Mouse (Mus musculus) megakaryocyte-erythroid progenitor cell, adult 5-6 weeks (primary cell): Measurements from ENCODE around the gene Ccdc138. TPM values are rescaled to one million over a fixed set of nuclear protein-coding genes. Genes with fewer than 3 reads are reported as not detected.
A peak's percentile ranks its signal among the peaks of the same experiment; 100 is the strongest.
"Not testable (repeated sequence)": the region's sequence is repeated elsewhere in the genome, so short reads cannot be mapped to it uniquely, and the experiment has no call there.

ENCODE experiments used
- ATAC-seq: replicated peaks from 2 replicates; pipeline ENCODE4 v1.8.0; 2016; ENCODE audit warnings: mild to moderate bottlenecking, inconsistent platforms; ENCODE audit not compliant: severe bottlenecking, poor library complexity, low FRiP score, low TSS enrichment
- total RNA-seq, 2 experiments: library from RNA; stranded (forward) in 1 of 2; stranded (reverse) in 1 of 2; fragments of 200-1000, 215-1000 nt in 1 of 2; fragments of >200 nt in 1 of 2; fragmentation: Nextera tagmentation in 1 of 2; gene quantifications; 2 replicates each; pipeline ENCODE4 v1.2.3; 2014 to 2017

Gene Ccdc138
- total RNA-seq (2014; fragmentation: Nextera tagmentation) (3.8 and 4.3 TPM in 2 replicates), total RNA-seq (2017) (0.80 and 1.9 TPM in 2 replicates)

DNA sequence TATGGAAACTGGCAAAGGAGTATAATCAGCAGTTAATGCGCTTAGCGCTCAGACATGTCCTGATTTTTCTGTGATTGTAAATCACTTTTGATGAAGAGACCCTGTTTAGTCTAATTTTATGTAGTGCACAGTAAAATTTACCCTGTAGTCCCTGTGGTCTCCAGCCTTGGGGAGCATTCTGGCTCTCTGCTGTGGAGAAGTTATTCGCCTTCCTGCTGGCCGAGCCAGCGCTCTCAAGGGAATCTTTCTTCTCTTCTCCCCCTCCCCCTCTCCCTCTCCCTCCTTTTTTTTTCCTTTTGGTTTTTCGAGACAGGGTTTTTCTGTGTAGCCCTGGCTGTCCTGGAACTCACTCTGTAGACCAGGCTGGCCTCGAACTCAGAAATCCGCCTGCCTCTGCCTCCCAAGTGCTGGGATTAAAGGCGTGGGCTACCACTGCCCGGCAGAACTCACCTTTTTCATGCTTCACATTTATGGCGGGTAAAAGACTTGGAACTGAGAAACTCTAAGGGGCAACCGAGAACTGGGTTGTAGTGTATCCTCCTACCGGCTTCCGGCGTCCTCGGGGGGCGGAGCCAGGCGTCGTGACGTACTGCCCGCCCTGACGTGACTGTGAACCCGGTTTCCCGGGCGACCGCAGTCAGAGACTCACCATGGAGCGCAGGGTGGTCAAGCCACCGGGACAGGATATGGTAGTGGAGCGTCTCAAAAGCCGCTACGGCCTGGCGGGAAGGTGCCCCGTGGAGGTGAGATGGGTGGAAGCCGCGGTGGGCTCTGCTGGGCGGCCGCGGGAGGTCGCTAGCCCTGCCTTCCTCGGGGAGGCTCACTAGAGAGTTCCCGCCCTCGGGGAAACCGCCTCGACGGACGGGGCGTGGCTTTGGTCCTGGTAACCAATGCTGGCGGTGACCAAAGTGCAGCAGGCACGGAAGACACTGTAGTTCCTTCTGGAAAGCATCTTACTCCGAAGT is at the start of gene Ccdc138:
Gene Ccdc138, plus strand, starts transcription at position 629 of the 965 bp plus-strand sequence.
- ATAC-seq: peak; percentile 98

DNA sequence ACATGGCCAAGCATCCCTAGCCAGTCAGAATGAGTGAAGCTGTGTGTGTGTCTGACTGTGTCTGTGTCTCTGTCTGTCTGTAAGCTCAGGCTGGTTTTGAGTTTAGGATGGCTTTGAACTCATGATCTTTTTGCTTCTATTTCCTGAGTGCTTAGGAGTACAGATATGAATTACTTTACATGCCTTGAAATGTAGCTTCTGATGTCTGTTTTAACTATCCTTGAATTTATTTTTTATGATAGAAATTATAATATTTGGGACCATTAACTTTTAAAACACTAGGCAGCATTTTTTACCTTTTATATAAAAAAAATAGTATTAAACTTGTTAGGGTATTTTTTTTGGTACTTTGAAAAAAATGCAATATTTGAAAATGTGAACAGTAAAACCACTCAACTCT is 46.2 kb upstream of the Ccdc138 start:
- no peak for ATAC-seq

DNA sequence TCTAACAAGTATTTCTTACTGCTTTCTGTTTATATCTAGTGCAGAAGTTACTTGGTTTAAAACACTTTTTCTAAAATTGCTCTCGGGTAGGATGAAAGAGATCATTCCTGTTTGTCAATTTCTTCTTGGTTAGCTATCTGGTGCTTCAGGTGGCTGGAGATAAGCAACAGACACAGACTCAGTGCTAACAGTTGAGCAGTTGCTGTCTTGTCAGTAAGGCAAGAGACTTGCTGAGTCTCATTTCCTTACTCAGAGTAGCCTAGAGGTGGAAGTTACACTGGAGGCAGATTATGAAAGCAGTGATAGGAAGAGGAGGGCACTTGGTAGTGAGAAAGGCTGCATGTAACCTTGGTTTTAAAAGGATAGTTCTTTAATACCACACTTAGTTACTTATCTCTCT is 45.6 kb upstream of the Ccdc138 start:
- peak; percentile 97 for ATAC-seq

DNA sequence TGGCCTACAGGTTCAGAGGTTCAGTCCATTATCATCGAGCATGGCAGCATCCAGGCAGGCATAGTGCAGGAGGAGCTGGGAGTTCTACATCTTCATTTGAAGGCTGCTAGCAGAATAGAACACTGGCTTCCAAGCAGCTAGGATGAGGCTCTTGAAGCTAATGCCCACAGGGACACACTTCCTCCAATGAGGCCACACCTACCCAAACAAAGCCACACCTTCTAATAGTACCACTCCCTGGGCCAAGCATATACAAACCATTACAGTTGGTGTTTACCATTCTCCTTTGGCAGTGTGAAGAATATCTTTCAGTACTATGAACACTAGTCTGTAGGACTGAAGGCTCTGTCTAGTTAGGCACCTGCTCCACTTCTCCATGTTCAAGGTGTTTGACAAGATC is 37.9 kb upstream of the Ccdc138 start:
- ATAC-seq: no peak

DNA sequence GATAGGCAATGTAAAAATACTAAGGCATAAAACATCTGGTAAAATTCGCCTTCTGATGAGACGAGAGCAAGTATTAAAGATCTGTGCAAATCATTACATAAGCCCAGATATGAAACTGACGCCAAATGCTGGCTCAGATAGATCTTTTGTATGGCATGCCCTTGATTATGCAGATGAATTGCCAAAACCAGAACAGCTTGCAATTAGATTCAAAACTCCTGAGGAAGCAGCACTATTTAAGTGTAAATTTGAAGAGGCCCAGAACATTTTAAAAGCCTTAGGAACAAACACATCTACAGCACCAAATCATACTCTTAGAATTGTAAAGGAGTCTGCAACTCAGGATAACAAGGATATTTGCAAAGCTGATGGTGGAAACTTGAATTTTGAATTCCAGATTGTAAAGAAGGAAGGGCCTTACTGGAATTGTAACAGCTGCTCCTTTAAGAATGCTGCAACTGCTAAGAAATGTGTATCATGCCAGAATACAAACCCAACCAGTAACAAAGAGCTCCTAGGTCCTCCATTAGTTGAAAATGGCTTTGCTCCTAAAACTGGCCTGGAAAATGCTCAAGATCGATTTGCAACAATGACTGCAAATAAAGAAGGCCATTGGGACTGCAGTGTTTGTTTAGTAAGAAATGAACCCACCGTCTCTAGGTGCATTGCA is 20.5 kb upstream of the Ccdc138 start:
- no peak for ATAC-seq

DNA sequence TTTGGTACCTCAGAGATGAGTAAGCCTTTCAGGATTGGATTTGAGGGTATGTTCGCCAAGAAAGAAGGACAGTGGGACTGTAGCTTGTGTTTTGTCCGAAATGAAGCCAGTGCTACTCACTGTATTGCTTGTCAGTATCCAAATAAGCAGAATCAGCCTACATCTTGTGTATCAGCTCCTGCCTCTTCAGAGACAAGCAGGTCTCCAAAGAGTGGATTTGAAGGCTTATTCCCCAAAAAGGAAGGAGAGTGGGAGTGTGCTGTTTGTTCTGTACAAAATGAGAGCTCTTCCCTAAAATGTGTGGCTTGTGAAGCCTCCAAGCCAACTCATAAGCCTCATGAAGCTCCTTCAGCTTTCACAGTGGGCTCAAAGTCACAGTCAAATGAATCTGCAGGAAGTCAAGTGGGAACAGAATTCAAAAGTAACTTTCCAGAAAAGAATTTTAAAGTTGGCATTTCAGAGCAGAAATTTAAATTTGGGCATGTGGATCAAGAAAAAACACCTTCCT is 19.6 kb upstream of the Ccdc138 start:
- ATAC-seq: no peak

DNA sequence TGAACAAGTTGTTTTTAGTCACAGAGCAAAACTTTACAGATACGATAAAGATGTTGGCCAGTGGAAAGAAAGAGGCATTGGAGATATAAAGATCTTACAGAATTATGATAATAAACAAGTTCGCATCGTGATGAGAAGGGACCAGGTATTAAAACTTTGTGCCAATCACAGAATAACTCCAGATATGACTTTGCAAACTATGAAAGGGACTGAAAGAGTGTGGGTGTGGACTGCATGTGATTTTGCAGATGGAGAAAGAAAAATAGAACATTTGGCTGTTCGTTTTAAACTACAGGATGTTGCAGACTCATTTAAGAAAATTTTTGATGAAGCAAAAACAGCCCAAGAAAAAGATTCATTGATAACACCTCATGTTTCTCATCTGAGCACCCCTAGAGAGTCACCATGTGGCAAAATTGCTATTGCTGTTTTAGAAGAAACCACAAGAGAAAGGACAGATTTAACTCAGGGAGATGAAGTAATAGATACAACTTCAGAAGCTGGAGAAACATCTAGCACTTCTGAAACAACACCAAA is 17.7 kb upstream of the Ccdc138 start:
- ATAC-seq: no peak

DNA sequence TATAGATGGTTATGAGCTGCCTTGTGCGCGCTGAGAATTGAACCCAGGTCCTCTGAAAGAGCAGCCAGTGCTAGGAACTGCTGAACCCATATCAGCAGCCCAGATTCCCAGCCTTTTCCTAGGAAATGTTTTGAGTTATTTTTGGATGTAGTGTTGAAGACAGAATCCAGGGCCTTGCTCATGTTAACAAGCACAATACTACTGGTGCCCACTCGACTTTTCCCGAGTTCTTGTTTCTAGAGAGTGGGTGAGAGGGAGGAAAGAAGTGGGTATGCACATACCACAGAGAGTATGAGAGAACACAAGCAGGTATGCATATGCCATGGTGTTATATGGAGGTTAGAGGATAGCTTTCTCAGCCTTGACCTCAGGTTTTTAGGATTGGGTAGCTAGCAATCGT is 6.7 kb upstream of the Ccdc138 start:
- ATAC-seq: no peak

DNA sequence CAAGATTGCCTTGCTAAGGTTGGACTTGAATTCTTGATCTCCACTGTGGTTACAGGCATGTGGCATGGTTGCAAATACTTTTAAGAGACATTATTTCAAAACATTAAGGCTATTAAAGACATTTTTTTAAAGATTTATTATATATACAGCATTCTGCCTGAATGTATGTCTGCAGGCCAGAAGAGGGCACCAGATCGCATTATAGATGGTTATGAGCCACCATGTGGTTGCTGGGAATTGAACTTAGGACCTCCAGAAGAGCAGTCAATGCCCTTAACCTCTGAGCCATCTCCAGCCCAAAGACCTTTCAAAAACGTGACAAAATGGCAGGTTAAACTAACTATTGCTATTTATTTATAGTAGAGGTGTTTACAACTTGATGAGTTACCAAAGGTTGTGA is 2.1 kb upstream of the Ccdc138 start:
- ATAC-seq: no peak

DNA sequence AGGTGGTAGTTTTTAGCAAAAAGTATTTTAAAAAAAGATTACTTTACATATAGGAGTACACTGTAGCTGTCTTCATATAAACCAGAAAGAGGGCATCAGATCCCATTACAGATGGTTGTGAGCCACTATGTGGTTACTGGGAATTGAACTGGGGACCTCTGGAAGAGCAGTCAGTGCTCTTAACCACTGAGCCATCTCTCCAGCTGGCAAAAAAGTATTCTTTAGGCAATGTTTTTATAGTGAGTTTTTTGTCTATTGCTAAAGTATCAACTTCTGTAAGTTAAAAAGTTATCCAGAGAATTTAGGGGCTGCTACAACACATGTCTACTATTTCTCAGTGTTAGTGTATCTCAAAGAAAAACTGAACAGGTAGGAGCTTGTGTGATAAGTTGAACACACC is 1.0 kb upstream of the Ccdc138 start:
- no peak for ATAC-seq

DNA sequence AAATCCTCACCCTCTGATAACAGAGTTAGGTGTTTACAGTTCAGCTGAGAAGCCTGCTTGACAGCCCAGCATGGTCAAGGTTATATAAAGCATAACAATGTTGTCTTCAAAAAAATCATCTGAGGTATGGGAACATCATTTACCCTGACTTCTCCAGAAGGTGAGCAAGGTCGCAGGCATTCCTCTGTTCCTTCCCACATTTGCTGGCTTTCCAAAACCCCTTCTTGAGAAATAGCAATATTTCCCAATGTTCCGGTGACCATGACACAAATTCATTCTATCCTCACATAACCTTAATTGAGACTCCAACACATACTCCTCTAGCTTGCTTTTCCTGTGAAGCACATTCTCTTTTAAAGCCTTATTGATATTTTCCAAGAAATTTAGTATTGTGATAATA is 768 bp downstream of the Ccdc138 start:
- no peak for ATAC-seq

DNA sequence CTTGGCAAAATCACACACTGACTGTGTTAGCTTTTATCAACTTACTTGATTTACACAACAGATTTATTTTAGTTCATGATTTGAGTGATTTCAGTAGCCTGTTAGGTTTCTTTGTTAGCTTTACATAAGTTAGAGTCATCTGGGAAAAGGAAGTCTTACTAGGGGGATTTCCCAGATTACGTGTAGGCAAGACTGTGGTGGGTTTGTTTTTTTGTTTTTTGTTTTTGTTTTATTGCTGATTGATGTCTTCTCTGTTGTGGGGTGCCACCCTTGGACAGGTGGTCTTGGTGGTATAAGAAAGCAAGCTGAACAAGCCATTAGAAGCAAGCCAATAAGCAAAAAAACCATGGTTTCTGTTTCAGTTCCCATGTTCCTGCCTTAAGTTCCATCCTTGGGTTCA is 31.6 kb downstream of the Ccdc138 start:
- no peak for ATAC-seq

DNA sequence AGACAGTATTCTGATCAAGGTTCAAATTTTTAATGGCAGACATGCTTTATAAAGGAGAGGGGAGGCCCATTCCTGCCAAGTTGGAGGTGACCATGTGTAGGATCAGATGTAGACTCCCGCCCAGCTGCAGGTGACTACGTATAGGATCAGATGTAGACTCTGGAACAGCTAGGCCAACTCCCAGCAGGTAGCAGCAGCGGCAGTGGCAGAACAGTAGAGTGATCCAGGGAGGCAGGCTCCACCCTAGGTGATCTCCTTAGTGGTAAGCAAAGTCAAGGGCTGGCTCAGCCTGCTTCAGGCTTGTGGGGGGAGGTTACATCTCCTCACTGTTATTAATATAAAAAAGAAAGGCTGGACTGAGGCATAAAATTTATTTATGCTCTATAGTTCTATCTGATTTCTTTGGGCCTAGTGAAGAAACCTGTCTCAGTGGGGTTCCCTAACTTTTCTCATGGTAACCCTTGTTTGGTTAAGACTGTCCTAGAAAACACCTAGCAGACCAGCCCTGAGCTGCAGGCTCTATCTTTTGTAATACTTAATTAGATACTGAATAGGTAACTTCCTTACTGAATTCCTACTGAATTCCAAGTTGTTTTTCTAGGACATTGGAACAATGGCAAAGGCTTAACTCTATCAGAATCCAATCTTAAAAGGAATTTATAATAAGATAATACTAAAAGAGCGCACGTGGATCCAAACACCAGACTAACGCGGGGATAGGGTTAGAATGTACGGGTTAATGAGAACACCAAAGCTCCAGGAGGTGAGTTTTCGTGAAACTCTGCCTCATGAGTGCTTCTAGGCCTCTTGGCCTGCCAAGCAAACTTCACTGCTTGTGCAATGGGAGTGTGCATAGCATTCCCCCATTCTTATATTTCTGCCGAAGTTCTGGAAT is 33.4 kb downstream of the Ccdc138 start:
- no peak for ATAC-seq

DNA sequence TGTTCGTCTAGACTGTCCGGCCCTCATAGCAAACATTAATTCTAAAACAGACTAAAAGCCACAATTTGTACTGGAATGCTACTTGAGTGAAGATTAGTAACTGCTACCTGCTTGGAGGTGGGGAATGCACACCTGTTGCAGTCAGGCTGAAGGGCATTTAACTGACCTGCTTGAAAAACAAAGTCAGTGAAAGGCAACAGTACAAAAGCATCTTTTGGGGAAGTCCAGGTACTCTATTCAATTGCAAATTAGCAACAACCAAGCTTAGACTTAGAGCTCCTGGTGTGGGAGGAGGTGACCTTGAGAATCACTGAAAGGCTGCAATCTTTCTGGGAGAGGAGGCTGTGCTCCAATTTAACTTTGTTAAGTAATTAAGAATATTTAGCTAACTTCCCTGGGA is 34.4 kb downstream of the Ccdc138 start:
- ATAC-seq: no peak

DNA sequence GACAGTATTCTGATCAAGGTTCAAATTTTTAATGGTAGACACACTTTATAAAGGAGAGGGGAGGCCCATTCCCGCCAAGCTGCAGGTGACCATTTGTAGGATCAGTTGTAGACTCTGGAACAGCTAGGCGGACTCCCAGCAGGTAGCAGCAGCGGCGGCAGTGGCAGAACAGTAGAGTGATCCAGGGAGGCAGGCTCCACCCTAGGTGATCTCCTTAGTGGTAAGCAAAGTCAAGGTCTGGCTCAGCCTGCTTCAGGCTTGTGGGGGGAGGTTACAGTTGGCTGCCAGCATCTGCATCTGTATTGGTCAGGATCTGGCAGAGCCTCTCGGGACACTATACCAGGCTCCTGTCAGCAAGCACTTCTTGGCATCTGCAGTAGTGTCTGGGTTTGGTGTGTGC is 38.5 kb downstream of the Ccdc138 start:
- not testable (repeated sequence) for ATAC-seq

DNA sequence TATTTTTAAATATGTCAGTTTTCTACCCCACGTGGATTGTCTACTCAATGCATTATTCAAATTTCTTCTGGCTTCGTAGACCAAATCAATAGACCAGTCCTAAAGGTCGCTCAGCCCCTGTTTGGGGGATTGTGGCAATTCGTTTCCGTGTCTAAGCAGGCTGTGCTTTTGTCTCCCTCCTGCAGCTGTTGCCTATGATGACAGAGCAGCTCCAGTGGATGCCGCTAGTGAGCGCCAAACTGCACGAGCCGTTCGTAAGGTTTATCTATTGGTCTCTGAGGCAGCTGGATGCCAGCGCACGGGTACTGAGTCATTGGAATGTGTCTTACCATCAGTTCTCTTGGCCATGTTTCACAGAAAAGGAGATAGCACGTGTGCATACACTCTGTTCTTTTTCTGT is 42.9 kb downstream of the Ccdc138 start:
- no peak for ATAC-seq

DNA sequence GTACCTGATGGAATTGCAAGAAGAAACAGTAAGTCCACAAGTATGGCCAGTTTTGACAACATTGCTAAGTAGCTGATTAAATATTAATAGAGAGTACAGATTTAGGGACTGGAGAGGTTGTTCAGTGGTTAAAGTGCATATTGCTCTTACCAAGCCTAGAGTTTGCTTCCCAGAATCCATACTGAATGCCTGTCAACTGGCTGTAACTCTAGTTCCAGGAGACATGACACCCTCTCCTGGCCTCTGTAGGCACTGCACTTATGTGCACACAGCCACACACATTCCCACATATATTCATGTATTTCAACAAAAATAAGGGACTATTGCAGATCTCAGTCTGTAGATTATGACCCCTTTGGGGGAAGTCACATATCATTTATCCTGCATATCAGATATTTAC is 51.0 kb downstream of the Ccdc138 start:
- no peak for ATAC-seq

DNA sequence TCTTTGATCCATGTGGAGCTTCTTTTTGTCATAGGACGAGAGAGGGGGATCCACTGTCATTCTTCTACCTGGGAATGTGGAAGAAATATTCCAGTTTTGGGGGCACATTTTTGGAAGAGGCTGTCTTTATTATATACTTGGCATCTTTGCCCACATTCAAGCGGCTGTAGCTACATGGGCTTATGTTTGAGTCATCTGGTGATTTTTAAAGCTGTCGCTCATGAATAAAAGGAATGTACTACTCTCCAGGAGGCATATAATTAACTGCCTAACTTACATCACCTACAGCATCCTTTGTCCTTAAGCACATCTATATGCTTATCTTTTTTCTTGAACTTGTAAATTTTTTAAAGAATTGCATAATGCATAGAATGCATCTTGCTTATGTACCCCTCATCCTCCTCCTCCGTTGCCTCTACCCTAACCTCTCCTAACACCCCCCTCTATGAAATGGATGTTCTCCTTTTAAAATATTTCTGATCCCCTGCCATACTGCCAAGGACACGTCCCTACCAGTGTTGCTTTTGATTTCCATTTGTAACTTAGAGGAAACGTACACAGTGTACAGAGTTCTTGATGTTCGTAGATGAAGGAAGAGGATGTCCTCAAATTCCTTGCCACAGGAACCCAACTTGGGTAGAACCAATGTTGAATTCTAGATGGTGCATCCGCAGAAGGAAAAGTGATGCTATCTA is 57.1 kb downstream of the Ccdc138 start:
- ATAC-seq: no peak

DNA sequence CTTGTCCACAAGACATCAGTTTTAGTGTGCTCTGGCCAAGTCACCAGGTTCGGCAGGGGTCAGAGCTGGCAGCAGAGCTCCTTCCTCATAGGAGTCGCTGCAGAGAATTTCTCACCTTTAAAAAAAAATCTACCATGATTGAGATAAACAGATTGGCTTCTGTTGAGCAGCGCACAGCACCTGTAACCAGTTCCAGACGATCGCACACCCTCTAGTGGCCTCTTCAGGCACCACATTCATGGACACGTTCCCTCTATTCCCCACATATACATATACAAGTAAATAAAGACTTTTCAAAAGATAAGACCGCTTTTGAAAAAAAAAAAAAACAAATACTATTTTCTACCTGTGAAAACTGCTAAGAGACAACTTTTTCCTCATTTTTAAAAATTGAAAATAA is 61.4 kb downstream of the Ccdc138 start:
- peak; percentile 86 for ATAC-seq
